Mouse (Mus musculus) spleen, postnatal 10 days (tissue): Measurements from ENCODE around the gene Gm10801.
"Not testable (repeated sequence)": the region's sequence is repeated elsewhere in the genome, so short reads cannot be mapped to it uniquely, and the experiment has no call there.

Experiments used
- DNase-seq, 2 experiments: peaks; one replicate each; pipeline ENCODE4 v3.0.0; 2021 to 2022; ENCODE audit warnings: low spot score in 2 of 2

The Gm10801 gene

DNA sequence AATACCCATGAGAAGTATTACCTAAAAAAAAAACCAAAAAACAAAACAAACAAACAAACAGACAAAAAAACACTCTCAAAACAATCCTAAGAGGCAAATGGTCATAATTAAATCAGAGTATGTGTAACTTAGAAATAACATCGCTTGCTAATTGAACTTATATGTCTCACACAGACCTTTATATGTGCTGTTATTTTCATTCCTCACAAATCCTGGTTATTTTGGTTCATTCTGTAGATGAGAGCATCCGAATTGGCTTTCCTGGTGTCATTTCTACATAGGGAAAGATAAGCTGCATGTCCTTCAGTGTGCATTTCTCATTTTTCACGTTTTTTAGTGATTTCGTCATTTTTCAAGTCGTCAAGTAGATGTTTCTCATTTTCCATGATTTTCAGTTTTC lies at the start of gene Gm10801:
Gm10801 (plus strand) TSS at position 301 of the 400 bp plus-strand sequence.
- not testable (repeated sequence) for DNase-seq

- DNase-seq = not testable (repeated sequence)
Measured at GRCm38 (mm10) chr2:98667201-98667600, 5.2 kb downstream of the Gm10801 start, which contains the start of gene Gm10800. Gm10800 (minus strand) TSS chr2:98667301.

- DNase-seq = no peak
Measured at GRCm38 (mm10) chr2:98697533-98697932, 35.5 kb downstream of the Gm10801 start.
